Mouse (Mus musculus) cerebellum, postnatal 25 days (tissue): ENCODE measurements around the gene Fam181a.

Experiments used
- DNase-seq, 2 experiments: peaks; one replicate each; pipeline ENCODE4 v3.0.0; 2021; ENCODE audit warnings: mixed read lengths in 2 of 2

Gene Fam181a

DNA sequence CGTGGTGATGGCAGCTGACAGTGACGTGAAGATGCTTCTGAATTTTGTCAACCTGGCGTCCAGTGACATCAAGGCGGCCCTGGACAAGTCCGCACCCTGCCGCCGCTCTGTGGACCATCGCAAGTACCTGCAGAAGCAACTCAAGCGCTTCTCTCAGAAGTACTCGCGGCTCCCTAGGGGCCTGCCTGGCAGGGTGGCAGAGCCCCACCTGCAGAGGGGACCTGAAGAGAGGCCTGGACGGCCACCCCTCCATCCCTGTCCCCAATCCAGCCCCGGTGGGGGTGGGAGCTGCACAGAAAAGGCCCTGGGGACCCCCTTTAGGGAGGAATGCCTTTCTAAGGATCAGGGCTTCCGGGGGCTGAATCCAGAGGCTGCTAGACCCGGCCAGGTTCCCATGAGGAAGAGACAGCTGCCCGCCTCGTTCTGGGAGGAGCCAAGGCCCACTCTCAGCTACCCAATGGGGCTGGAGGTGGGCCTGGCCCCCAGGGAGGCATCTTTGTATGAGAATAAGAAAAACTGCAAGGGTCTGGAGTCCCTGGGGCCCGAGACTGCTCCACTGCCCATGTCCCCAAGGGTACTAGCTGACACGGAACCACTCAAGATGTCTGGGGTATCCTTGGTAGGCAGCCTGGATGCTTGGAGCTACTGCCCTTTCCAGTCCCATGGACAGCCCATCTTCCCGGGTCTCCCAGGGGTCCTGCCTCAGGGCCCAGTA lies 5.2 kb downstream of the Fam181a start:
- no peak for DNase-seq

DNA sequence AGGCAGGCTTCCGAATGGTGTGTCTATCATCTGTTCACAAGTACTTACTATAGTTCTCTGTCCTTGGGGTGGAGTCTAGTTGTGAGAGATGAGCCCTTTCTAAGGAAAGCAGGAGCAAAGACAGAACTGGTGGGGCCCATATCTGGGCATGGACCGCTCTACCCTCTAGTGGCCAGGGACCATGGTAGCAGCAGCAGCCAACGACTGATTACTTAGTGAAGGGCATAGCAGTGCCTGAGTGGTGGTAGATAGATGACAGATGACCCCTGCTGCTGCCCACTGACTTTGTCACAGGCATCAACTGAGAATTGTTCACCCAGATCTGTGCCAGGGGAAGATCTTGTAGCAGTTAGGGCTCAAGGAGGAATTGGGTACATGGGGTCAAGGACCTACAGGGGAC lies 12.0 kb downstream of the Fam181a start:
- peak in 1 of 2 experiments; percentile 46 for DNase-seq

DNA sequence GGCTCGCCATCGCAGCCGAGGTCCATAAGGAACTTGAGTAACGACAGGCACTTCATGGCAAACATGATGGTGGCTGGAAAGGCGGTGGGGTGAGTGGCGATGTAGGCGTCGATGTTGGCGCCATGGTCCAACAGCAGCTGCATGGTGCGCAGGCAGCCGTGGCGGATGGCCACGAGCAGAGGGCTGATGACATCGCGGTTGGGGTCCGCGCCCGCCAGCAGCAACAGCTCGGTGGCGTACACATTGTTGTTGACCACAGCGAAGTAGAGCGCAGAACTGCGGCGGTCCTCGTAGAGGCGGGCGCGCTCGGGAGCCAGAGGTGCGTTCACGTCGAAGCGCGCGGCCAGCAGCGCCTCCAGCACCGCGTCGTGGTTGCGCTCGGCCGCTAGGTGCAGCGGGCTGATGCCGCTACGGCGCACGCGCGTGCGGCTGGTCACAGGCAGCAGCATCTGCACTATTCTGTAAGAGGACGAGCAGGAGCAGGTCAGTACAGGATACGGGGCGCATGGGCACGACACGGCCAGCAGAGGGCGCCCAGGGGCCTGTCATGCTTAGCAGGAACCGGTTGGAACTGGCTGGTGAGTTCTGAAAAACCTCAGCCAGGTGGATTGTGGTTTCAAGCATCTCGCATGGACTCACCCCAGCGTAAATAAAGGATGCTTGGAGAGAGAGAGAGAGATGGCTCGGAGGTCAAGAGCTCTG lies 14.5 kb downstream of the Fam181a start:
- DNase-seq, result peak; percentile 85 to 94

DNA sequence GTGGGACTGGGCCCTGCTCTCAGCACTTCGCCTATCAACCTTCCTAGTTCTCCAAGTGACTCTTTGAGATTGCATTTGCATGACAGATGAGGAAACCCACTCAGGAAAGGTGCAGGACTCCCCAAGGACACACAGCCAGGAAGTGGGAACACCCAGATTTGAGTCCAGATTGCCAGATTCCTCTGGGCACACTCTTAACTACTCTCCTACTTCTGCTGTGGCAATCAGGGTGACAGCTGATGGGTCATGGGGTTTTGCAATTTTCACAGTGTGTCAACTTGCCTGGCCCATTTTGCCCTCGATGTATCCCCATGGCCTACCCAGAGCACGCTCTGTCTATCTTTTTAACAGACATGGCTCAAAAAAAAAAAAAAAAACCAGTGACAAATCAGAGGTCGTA lies 15.8 kb downstream of the Fam181a start:
- no peak for DNase-seq

DNA sequence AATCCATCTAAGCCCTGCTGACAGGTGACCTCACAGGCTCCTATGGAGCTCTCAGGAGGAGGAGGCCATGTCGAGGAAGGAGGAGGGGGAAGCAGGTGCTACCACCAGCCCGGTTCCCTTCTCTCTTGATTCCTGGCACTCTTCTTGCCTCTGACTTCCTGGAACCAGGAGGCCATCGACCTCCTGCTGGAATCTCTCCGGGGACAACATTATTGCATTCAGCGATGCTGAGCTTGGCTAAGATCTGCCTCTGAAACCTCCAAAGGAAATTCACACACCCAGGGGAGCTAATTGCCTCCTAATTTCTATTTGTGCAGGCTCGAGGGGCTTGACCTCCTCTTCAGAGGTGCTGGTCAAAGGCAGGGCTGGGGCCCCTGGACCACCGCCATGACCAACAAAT lies 16.3 kb downstream of the Fam181a start:
- DNase-seq, result no peak

DNA sequence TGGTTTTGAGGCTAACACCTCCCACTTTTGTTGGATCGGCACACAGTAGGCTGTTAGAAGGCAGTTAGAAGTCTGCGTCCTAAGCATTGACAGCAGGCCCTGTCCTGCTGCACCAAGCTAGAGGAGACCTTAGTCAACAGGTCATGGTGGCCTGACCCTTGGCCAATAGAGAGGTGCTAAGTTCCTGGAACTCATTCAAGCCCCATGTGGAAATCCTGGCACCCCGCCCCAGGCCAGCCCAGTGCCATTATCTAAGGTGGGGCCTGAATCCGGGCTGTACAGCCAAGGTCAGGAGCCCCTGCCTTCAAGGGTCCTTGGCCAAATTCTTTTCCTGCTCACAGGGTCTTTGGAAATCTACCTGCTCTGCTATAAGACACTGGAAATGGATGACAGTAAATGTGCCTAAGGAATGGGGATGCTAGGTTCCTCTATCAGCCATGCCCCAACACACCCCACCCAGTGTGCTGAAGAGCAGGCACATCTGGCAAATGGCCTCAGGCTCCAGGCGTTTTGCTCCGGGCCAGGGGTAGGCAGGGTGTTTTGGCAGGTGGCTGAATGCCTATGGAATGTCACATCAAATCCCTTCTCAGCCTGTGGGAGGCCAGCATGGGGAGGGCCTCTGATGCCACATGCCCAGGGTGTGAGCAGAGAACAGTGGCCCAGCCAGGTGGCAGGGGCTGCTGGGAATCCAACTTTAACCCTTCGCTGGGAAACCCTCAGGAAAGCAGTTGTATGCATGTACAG lies 17.8 kb downstream of the Fam181a start:
- DNase-seq, result peak in 1 of 2 experiments; percentile 27

DNA sequence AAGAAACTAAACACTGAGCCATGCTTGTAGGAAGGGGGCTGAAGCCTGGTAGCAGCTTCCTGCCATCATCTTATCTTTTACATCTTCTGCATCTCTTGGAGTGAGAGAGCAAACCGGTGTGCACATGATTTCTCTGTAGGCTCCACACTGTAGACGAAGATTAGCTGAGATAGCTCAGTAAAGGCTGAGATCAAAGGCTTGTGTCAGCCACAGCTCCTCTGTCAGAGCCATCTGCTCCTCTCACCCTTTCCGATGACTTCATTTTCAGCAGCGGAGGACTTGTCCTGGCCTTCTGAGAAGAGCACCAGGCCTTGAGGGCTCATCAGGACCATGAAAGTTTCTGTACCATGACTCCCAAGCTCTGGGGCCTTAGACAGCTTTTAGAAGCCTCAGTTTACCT lies 20.7 kb downstream of the Fam181a start:
- DNase-seq, result no peak

DNA sequence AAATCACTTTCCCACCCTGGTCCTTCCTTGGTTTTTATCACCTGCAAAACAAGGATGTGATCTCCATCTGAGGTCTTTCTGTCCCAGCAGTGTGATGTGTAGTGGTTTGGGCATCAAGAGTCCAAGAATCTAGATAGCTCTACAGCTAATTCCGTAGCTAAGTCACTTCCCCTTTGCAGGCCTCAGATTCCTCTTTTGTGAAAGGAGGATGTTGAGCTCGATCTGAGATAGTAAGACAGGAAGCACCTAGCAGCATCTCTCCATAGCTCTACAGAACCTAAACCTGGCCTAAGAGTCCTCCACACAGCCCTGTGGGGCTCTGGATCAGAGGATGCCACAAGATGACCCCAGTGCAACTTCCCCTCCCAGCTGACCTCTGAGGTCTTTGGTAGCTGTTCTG lies 22.1 kb downstream of the Fam181a start:
- no peak for DNase-seq

DNA sequence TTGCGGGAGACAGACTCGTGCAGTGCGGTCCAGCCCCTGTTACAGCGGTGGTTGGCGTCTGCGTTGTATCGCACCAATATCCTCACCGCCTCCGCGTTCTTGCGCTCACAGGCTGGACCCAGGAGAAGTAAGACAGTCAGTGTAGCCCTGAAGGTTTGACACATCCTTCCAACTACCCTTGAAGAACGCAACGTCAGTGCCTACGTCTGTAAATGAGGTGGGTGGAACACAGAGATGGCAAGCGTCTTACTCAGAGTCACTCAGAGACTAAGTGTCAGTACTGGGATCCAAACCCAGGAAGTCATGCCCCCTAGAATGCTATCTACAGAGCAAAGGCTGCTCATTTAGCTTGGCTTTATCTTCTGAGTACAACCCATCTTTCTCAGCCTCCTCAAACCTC lies 22.7 kb downstream of the Fam181a start:
- DNase-seq, result no peak

DNA sequence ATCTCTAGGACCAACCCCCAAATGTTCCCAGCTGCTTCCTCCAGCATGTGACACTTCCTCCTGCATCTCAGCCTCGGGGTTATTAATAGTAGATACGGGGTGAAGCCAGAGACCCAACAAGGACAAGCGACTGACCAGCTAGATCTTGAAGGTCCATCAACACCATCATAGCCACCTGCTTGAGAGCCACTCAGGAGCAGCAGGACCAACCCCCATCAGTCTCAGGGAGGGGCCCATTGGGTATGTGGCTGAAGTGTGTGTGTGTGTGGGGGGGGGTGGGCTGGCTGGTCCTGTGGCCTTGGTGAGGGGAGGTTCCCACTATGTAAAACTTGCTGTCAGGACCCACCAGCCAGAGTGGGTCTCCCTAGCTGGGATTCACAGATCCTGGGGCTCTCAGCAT lies 26.0 kb downstream of the Fam181a start:
- no peak for DNase-seq

DNA sequence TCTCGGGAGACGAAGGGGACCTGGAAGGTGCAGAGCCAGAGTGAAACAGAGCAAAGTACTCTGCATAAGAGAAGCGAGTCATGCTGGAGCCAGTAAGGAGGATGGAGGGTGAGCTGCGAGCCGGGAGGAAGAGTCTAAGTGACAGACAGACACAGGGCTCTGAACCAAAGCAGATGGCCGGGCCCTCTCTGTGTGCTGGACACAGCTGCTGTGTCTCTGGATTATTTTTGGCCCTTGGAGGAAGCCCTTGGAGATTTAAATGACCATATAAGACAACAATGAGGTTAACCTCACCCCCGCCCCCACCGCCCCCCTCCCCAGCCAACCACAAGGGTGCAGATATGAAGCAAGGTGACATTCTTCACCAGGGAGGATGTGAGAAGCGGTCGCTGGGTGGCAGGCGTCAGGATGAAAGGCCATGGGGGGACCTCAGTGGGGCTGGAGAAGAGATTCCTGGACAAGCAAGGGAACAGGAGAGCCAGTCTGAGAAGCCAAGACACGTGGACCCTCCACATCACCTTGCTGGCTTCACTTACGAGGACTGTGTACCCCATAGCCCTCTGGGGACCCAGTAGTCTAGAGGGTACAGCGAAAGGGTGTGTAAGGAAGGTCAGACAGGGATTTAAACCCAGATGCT lies 27.5 kb downstream of the Fam181a start:
- DNase-seq, result no peak

DNA sequence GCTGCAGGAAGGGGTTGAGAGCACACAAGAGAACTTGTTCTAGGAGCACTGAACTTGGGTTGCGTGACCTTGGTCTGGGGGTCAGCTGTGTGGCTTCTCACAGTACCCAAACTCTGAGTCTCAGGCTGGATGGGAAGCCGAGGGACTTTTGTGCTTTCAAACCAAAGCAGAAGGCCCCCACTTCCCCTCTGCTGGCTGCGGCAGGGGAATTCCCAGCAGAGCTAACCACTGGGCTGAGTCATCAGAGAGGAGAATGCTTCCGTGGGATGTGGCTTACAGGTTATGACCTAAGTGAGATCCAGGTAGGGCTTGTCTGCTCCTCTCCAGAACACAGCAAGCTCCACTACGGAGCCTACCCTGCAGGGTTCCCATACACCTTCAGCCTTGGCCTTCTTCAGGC lies 30.4 kb downstream of the Fam181a start:
- DNase-seq, result no peak

DNA sequence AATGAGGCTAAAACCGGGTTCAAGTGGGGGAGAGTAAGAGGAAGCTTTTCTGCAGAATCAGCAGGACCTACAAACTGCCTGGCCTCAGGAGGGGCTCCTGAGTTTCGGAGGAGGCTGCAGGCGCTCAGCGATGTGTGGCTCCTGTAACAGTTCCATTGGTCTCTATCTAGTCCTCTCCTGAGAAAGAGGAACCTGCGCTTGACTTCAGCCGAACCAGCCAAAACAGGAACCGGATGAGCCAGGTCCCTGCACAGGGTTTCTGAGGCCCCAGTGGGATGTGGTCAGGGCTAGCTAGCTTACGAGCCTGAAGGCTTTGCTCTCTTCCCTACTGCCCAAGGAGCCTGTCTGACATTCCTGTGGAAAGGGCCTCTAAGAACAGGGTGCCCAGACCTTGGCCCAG lies 32.7 kb downstream of the Fam181a start:
- DNase-seq, result no peak

DNA sequence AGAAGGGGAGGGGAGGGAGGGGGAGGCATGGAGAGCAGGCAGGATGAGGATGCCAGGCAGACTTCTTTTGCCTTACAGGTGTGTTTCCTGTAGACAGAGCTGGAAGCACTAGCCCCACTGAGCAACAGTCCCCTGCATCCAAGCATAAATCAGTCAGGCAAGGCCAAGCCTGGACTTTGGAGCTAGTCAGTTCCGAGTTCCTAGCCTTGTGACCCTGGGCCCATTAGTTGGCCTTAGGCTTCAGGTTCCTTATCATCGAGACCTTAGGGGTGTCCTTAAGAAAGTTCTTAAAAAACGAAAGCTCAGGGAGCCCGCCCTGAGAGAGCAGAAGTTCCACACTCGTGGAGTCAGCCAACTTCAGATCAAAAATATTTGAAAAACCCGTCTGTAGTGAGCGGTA lies 34.2 kb downstream of the Fam181a start:
- DNase-seq, result no peak

DNA sequence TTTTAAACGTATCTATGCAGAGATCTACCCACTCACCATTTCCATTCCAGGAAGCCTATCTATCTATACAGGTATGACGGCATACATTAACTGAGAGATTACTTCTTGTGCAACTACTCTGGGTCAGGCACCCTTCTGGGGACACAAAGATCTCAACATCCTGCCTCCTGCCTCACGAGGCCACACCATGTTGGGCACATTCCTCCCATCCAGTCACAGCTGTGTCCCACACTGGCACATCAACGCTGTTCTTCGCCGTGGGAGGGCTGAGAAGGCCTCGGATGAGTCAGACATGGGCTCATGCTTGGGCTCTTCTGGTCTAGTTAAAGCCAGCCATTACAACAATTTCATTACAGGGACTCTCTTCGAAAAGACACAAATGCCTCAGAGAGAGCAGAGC lies 36.2 kb downstream of the Fam181a start:
- DNase-seq, result no peak

DNA sequence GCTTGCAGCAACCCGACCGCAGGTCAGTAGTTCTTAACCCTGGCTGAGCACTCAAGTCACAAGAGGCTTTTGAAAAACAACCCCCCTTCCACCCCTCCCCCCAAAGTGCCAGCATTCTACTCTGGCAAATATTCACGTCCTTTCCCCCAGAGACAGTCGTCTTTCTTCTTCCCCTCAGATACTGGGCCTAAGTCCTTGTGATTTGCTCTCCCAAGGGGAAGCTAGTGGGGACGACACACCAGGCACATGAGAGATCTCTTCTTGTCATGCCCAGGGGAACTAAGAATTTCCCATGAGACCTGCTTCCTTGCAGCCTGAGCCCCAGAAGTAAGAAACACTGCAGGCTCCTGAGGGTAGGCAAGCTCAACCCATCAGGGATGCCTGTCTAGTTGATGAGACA lies 36.6 kb downstream of the Fam181a start:
- no peak for DNase-seq

DNA sequence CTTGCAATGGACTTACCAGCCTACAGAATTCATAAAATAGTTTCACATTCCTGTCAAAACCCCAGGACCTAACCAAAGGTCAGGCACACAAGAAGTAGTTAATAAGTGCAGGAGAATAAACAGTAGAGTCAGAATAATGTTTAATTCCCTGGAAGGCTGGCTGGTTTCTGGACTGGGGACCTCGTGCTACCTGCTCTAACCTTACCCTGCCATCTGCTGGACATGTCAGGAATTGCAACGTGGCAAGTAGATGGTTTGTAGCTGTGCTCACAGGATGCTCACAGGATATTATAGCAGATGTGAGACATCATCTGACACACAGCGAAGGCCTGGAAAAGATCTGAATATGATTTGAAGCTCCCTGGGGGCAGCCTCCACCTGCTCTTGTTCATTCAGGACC lies 37.7 kb downstream of the Fam181a start:
- peak; percentile 78 to 91 for DNase-seq

DNA sequence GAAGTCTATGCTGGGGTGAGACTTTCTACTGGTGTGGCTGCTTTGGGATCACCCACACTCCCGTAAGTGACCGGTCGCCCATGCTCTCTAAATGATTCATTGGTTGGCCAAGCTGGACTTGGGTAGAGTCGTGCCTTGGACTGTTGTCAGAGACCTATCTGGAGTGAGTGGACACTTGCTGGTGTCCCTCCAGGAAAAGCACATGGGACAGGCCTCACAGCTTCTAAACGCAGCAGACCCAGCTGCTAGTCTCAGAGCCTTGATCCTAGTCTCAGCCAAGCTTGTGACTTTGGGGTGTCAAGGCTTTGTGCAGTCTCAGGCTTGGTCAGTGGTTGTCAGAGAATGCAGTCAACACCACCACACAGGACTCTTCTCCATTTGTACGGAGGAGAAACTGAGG lies 42.0 kb downstream of the Fam181a start:
- no peak for DNase-seq

DNA sequence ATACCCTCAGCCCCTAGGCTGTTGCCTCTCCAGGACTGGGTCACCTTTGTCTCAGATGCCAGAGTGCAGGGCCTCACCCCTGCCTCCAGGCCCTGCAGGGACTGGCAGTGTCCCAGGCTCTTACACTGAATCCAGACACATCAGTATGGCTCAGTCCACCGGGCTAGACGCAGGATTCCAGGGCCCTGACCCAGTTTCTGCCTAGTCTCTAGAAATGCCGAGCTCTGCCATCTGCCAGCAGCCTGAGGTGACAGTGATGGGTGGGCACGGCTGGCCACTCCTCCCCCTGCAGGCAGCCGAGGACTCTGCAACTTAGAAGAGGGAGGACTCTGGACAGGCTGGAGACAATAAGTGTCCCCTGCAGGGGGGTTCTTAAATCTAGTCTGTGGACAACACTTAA lies 42.8 kb downstream of the Fam181a start:
- DNase-seq, result peak; percentile 68 to 78

DNA sequence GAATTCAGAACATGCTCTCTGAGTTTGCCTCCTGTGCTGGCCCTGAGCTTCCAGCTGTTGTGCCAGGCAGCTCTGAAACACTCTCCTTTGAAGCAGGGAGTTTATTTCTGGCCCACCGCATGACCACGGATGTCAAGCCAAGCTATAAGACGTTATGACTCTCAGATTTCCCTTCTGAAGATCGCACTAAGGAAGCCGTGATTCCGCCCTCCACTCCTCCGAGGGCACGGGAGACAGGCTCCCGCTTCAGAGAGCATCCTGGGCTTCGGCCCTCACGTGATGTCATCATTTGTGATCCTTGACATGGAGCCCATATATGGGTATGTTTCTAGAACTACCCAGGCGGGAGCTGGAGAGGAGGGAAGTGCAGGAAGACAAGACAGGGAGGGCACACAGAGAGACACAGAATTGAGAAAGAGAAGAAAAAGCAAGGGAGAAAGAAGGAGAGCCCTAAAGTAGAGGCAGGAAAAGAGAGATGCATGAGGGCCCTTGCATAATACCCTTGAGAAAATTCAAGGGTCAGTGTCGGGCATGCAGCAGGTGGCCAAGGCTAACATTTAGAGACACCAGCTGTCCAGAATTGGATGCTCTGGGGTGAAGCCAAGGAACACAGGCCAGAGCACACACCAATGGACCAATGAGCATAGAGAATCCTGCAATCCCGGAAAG lies 45.1 kb downstream of the Fam181a start, which contains the start of gene Asb2:
Asb2 (minus strand) TSS at position 256 of the 669 bp plus-strand sequence.
- no peak for DNase-seq

DNA sequence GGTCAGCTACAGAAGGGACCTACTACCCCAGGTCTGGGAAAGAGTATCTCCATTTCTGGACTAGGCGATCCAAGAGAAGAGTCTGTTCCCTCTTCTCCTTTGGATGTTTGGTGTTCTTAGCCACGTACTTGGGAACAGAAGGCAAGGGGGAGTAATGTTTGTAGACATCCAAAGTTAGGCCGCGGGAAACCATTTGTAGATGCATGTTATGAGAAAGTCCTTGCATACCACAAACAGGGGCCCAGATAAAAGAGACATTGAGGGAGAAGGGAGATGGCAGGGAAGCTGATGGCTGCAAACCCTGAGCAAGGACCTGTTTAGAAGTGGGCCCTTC lies 45.6 kb downstream of the Fam181a start:
- no peak for DNase-seq

DNA sequence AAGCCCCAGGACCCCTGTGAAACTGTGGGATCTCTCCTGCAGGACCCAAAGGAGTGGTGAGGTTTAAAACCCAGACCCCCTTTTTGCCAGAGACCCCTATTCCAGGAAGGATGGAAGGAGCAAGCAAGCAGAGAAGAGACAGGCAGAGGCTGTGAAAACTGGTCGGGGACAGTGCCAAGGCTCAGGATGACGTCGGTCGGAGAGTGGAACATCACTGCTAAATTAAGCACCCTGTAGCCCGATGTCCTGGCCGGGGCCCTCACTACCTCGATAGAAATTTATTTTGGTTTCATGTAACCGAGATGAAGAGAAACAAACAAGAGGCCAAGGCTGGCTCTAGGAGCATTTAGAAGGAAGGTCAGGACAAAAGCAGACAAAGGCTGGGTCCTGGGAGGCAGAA lies 47.4 kb downstream of the Fam181a start:
- no peak for DNase-seq
